Mouse (Mus musculus) forebrain, embryonic 12.5 days (tissue): Measurements from ENCODE around the gene C1rl. TPM values are rescaled to one million over a fixed set of nuclear protein-coding genes. Genes with fewer than 3 reads are reported as not detected.

ENCODE experiments used
- ATAC-seq: fragments of 200-750 bp; cut with Nextera tagmentation; 2 replicates; pipeline ENCODE4 v1.8.0; 2017; ENCODE audit warnings: moderate TSS enrichment; ENCODE audit not compliant: low FRiP score
- H3K27ac ChIP-seq: fragments of 300-500 bp; sonication (generic); 2 replicates; pipeline ENCODE4 v1.5.1; 2016; ENCODE audit warnings: mild to moderate bottlenecking
- H3K27me3 ChIP-seq: fragments of 300-500 bp; sonication (generic); 2 replicates; pipeline ENCODE4 v1.6.1; 2016; ENCODE audit warnings: mild to moderate bottlenecking
- H3K36me3 ChIP-seq: fragments of 300-500 bp; sonication (generic); replicated peaks from 2 replicates; pipeline ENCODE4 v1.6.1; 2016; ENCODE audit warnings: mild to moderate bottlenecking
- H3K4me1 ChIP-seq: fragments of 300-500 bp; sonication (generic); 2 replicates; pipeline ENCODE4 v1.6.1; 2016
- H3K4me2 ChIP-seq: fragments of 300-500 bp; sonication (generic); 2 replicates; pipeline ENCODE4 v1.6.1; 2016; ENCODE audit warnings: mild to moderate bottlenecking, moderate library complexity
- H3K4me3 ChIP-seq: fragments of 300-500 bp; sonication (generic); replicated peaks from 2 replicates; pipeline ENCODE4 v1.5.1; 2016; ENCODE audit warnings: mild to moderate bottlenecking
- H3K9ac ChIP-seq: fragments of 300-500 bp; sonication (generic); 2 replicates; pipeline ENCODE4 v1.6.1; 2016; ENCODE audit warnings: mild to moderate bottlenecking
- H3K9me3 ChIP-seq: fragments of 300-500 bp; sonication (generic); 2 replicates; pipeline ENCODE4 v1.6.1; 2016
- WGBS: fragments of 180-500 bp; shearing (Covaris S2); methylation state at CpG from one replicate; pipeline ENCODE4 v1.1.7; 2016; 5-methylcytosine and 5-hydroxymethylcytosine counted together
- polyA plus RNA-seq: library from polyadenylated mRNA; unstranded; fragments of >200 nt; fragmentation: Nextera tagmentation; extraction: Ambion mirVana; gene quantifications from 2 replicates; pipeline ENCODE4 v1.2.1, GENCODE M21; 2016

The C1rl gene
- 0.10 TPM in 1 of 2 replicates, not detected in the other for polyA plus RNA-seq

DNA sequence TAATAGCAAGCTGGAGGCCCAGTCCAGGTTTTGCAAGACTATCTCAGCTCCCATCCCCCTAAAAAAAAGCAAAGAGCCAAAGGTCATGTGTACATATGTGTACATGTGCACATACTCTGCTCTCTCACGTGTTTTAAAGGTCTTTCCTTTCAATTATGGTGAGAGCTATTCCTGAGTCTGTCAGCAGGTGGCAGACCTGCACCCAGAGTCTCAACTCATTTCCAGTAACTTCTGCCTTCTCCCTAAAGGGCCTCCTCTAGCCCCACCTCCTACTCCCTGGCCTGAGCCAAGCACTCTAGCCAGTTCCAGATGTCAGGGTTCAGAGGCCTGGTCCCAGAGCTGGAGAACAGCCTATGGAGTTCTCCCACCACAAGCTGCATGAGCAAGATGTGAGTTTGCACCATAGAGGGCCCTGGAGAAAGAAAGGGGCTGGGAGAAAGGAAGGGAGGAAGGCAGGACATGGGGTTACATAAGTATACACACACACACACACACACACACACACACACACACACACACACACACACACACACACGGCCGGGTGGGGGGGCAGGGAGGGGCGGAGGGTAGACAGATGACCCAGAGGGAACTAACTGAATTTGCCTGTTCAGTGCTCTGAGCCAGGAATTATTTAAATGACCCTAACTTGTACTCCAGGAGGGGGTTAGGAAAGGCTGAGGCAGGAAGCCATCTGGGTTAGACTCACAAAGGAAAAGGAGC is at the start of gene C1rl:
Gene C1rl (plus strand): TSS at position 272 of the 720 bp plus-strand sequence.
- no peak within 1 kb of the TSS for H3K27ac ChIP-seq
- WGBS, result 39% methylated on average over 2 of the region's 4 CpGs
- H3K9me3 ChIP-seq, result no peaks in the 10 kb centered on the region

DNA sequence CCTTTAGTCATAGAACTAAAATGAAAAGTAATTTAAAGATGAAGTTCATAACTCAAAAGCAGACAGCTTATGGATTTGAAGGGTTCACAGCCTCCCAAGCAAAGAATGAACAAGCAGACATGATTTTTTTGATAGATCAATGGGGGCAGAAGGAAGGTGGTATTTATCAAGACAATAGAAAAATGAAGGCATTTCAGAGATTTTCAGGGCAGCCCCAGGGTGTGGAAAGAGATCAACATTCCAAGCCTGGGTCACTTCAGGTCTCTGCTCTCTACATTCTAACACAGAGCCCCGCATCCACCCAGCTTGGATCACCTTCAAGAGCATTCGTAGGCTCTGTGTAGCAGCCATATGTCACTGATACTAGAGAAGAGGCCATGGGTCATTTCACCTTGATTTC is 49.6 kb upstream of the C1rl start:
- H3K4me3 ChIP-seq, result no peak overlapping the region
- H3K4me2 ChIP-seq, result no peak overlapping the region
- no peak for ATAC-seq
- H3K27ac ChIP-seq, result no peak overlapping the region
- 0 out of 2 replicates have a peak, but pooled peaks cover 2% of the 10 kb centered on the region for H3K36me3 ChIP-seq
- H3K27me3 ChIP-seq, result no peaks in the 10 kb centered on the region
- no peaks in the 10 kb centered on the region for H3K4me1 ChIP-seq
- no peaks in the 10 kb centered on the region for H3K9me3 ChIP-seq
- 85% methylated on average over 2 of the region's 2 CpGs for WGBS
- no peak overlapping the region for H3K9ac ChIP-seq

More for the DNA sequence above, at the start of gene C1rl:
- peak; percentile 71 for ATAC-seq
- H3K27me3 ChIP-seq, result no peaks in the 10 kb centered on the region
- H3K4me3 ChIP-seq, result no peak within 1 kb of the TSS
- H3K4me2 ChIP-seq, result no peak within 1 kb of the TSS
- no peaks in the 10 kb centered on the region for H3K4me1 ChIP-seq
- no peaks in the 10 kb centered on the region for H3K36me3 ChIP-seq
- H3K9ac ChIP-seq, result no peak within 1 kb of the TSS

DNA sequence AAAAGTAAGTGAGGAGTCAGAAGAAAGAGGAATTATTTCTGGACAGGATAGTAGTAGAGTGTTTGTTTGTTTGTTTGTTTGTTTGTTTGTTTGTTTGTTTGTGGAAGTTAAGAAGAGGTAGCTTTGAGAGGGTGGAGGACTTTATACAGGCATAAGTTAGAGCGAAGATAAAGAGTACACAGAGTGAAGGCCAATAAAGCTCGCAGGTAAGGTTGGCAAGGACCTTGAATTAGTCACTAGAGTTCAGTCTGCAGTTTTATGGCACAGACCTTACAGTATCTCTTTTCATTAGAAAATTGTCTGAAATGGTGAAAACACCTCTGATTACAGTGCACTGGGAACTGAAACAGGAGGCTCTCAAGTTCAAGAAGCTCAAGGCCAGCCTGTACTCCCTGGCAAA is 46.9 kb upstream of the C1rl start:
- peaks cover 6% of the 10 kb centered on the region; the same call in 1 of the 2 replicates for H3K36me3 ChIP-seq
- no peak overlapping the region for H3K4me3 ChIP-seq
- H3K9ac ChIP-seq, result no peak overlapping the region
- WGBS, result 92% methylated on average over 2 of the region's 2 CpGs
- no peak overlapping the region for H3K4me2 ChIP-seq
- H3K4me1 ChIP-seq, result no peaks in the 10 kb centered on the region
- ATAC-seq, result no peak
- no peaks in the 10 kb centered on the region for H3K9me3 ChIP-seq
- no peaks in the 10 kb centered on the region for H3K27me3 ChIP-seq
- H3K27ac ChIP-seq, result no peak overlapping the region

DNA sequence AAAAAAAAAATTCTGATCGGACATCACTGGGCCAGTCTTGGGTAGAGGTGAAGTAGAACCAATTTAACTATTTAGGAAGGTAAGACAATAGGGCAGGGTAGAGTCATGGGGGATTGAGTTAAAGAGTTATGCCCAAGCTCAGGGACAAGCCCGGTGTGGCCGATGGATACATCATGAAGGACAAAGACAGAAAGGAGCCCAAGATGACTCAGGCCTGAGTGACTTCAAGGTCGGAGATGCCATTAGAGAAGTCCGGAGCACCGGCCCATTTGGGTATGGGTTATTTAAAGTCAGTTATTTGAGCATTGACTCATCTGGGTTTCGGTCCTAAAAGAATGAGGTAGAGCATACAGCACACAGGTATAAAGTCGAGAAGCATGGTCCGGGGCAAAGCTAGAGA is 46.5 kb upstream of the C1rl start:
- no peak overlapping the region for H3K4me2 ChIP-seq
- ATAC-seq, result no peak
- H3K9me3 ChIP-seq, result no peaks in the 10 kb centered on the region
- H3K4me3 ChIP-seq, result no peak overlapping the region
- no peak overlapping the region for H3K27ac ChIP-seq
- 93% methylated on average over 9 of the region's 9 CpGs for WGBS
- H3K27me3 ChIP-seq, result no peaks in the 10 kb centered on the region
- H3K4me1 ChIP-seq, result no peaks in the 10 kb centered on the region
- H3K9ac ChIP-seq, result no peak overlapping the region
- H3K36me3 ChIP-seq, result peaks cover 6% of the 10 kb centered on the region; the same call in 1 of the 2 replicates

DNA sequence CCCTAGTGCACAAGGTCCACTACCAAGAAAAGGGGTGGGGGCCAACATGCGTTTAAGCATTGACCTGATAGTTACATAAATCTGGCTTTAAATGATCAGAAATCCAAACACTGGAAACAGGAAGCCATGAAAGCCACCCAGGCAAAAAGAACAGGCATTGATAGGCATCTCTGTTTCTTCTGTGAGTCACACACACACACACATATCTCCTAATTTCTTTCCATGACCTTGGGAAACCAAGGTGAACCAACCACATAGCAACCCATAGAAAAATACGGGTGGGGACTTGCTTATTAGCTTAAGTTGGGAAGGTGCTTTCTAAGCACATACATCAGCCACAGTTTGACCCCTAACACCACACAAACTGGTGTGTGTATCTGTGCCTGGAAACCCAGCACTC is 45.6 kb upstream of the C1rl start:
- Histone ChIP-seq H3K9ac (no peak overlapping the region), H3K36me3 (peaks cover 6% of the 10 kb centered on the region; the same call in 1 of the 2 replicates), H3K27ac (no peak overlapping the region), H3K4me2 (no peak overlapping the region), H3K27me3 (no peaks in the 10 kb centered on the region), H3K9me3 (no peaks in the 10 kb centered on the region), H3K4me1 (no peaks in the 10 kb centered on the region), H3K4me3 (no peak overlapping the region)
- ATAC-seq, result no peak
- WGBS, result 86% methylated on average over 2 of the region's 2 CpGs

DNA sequence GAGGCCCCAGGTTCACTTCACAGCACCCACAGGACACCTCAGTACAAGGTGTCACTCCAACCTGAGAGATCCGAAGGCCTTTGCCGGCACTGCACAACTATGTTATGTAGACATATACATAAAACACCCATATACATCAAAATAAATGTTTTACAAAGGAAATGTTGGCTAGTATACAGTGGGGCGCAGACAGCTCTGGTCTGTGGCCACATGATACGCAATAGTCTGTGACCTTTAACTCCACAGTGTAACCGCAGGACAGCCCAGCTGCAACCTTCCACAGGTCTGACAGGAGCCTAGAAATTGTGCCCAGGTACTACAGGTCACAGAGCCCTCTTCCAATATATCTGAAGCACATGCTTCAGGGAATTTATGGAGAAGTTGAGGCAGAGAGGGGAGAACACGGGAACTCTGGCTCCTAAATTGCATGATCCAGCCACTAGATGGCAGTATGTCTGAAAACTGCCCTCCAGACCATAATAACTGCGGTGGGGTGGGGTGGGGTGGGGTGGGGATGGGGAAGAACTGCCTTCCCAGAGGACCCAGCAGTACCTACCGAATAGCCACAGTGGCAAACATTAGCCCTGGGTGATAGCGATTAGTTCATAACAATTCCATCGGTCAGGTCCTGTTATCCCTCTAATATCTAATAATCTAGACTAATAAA is 44.6 kb upstream of the C1rl start:
- Histone ChIP-seq H3K27ac (no peak overlapping the region), H3K9ac (no peak overlapping the region), H3K4me2 (no peak overlapping the region), H3K4me3 (no peak overlapping the region), H3K36me3 (peaks cover 6% of the 10 kb centered on the region; the same call in 1 of the 2 replicates), H3K4me1 (no peaks in the 10 kb centered on the region), H3K27me3 (no peaks in the 10 kb centered on the region), H3K9me3 (no peaks in the 10 kb centered on the region)
- ATAC-seq, result no peak
- WGBS, result 76% methylated on average over 10 of the region's 10 CpGs

DNA sequence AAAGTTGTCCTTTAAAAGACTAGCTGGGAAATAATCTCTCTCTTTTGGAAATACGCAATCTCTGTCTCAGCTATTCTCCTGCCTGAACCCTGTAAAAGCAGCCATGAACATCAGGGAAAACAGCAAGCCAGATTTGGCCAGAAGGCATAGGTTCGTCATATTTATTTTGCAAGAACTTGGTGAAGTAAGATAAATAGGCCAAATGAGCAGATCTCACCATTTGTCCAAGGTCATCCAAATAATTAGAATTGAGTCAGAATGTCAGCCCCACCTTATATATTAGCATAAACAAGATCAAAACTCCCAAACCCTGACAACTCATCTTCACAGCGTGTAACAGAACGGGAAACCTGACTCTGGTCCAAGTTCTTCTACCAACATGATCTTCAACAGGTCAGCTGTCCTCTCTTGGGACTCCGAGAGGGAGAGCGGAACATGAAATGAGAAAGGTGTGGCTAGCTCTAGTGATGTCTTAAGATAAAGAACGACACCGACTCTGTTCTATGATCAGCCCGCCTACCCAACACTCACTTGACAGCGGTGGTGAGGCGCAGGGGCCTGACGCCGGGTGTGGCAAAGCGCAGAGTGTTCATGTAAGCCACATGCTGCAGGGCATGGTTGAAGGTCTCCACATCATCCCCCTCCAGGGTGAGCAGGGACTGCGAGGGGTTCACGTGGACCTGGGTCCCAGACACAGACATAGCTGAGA is 43.8 kb upstream of the C1rl start:
- ATAC-seq, result no peak

DNA sequence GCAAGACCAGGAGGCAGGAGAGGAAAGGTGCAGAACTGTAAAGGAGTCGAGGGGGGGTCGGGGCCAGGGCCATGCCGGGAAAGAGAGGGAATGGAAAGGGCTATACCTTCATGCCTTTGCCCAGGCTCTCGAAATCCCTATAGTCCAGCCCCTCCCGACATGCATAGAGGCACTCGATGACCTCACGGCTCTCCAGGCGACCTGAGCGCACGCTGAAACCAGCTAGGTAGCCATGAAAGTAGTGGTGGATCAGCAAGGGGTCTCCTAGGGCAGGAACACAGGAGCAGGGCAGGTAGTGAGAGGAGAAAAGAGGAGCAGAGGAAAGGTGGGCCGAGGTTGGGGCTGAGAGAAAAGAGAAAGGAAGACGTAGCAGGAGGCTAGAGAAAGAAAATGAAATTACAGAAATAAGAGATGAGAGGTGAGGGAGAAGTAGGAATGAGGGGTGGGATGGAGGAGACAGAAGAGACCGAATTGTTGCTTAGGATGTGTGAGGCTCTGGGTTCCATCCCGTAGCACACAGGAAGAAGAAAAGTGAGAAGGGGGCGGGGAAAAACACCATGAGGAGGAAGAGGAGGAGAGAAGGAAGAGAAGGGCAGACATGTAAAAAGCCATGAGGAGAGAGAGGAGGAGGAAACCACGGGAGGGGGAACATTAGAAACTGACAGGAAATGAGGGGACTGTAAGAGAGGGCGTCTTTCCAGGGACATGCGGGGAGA is 43.1 kb upstream of the C1rl start:
- Histone ChIP-seq H3K9ac (no peak overlapping the region), H3K4me1 (no peaks in the 10 kb centered on the region), H3K27ac (no peak overlapping the region), H3K4me2 (no peak overlapping the region), H3K27me3 (no peaks in the 10 kb centered on the region), H3K9me3 (no peaks in the 10 kb centered on the region), H3K4me3 (no peak overlapping the region), H3K36me3 (peaks cover 6% of the 10 kb centered on the region; the same call in 1 of the 2 replicates)
- WGBS, result 89% methylated on average over 18 of the region's 18 CpGs
- ATAC-seq, result no peak

More for the DNA sequence above, 43.8 kb upstream of the C1rl start:
- Histone ChIP-seq H3K27me3 (no peaks in the 10 kb centered on the region), H3K36me3 (peaks cover 6% of the 10 kb centered on the region; the same call in 1 of the 2 replicates), H3K27ac (no peak overlapping the region), H3K4me1 (no peaks in the 10 kb centered on the region), H3K4me2 (no peak overlapping the region), H3K9me3 (no peaks in the 10 kb centered on the region), H3K4me3 (no peak overlapping the region), H3K9ac (no peak overlapping the region)
- WGBS, result 93% methylated on average over 16 of the region's 16 CpGs

DNA sequence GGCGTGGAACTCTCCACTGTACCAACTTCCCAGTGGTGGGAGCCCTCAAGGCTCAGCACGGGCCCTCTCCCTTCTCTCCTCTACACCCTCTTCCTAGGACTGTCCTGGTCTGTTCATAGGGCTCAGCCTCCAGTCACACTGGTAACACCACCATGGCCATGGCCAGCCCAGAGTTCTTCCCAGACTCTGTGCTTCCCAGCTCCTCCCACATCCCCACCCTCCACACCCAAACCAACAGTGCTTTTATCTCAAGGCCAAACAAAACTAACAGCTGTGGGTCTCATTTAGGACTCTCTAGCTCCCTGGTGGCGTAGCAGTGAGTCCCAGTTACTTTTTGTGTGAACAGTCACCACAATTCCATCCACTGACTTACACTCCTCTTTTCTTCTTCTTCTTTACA is 40.9 kb upstream of the C1rl start:
- Histone ChIP-seq H3K36me3 (peaks cover 6% of the 10 kb centered on the region; the same call in 1 of the 2 replicates), H3K4me2 (no peak overlapping the region), H3K4me1 (no peaks in the 10 kb centered on the region), H3K9me3 (no peaks in the 10 kb centered on the region), H3K4me3 (no peak overlapping the region), H3K27me3 (no peaks in the 10 kb centered on the region), H3K9ac (no peak overlapping the region), H3K27ac (no peak overlapping the region)
- no peak for ATAC-seq
- 71% methylated on average over 3 of the region's 3 CpGs for WGBS

DNA sequence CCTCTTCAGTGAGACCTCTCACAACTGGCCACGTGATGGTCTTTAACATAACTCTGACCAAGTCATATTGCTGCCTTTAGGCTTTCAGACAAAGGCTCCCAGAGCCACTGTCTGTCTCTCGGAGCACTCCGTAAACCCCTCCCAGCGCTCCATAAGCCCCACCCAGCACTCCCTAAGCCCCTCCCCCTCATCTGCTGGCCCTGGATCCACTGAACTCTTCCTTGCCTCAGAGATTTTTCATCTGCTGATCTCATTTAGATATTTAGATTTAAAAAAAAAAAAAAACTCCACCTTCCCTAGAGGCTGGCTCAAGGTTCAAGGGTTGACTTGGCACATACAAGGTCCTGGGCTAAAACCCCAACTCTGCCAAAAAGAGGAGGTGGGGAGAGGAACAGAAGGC is 39.2 kb upstream of the C1rl start:
- Histone ChIP-seq H3K4me2 (no peak overlapping the region), H3K9me3 (no peaks in the 10 kb centered on the region), H3K4me1 (no peaks in the 10 kb centered on the region), H3K9ac (no peak overlapping the region), H3K27ac (no peak overlapping the region), H3K27me3 (no peaks in the 10 kb centered on the region), H3K36me3 (peaks cover 10% of the 10 kb centered on the region), H3K4me3 (no peak overlapping the region)
- WGBS, result 56% methylated on average over 4 of the region's 4 CpGs
- no peak for ATAC-seq

DNA sequence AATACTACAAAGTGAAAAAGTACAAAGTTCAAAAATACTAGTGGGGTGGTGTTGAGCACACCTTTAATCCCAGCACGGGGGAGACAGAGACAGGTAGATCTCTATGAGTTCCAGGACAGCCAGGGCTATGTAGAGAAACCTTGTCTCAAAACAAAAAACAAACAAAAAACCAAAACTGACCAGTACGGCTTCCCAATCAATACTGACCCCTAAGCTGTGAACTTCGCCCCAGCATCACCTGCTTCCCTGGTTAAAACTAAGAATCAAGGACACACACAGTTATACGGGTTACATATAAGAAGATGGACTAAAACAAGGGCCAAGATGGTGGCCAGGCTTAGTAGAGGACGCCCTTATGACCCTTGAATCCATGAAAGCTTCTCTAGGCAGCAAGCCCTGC is 36.7 kb upstream of the C1rl start:
- H3K4me2 ChIP-seq, result no peak overlapping the region
- no peaks in the 10 kb centered on the region for H3K9me3 ChIP-seq
- no peak for ATAC-seq
- H3K4me3 ChIP-seq, result no peak overlapping the region
- peaks cover 6% of the 10 kb centered on the region for H3K36me3 ChIP-seq
- 93% methylated on average over 5 of the region's 5 CpGs for WGBS
- no peaks in the 10 kb centered on the region for H3K27me3 ChIP-seq
- H3K4me1 ChIP-seq, result no peaks in the 10 kb centered on the region
- H3K9ac ChIP-seq, result no peak overlapping the region
- no peak overlapping the region for H3K27ac ChIP-seq

DNA sequence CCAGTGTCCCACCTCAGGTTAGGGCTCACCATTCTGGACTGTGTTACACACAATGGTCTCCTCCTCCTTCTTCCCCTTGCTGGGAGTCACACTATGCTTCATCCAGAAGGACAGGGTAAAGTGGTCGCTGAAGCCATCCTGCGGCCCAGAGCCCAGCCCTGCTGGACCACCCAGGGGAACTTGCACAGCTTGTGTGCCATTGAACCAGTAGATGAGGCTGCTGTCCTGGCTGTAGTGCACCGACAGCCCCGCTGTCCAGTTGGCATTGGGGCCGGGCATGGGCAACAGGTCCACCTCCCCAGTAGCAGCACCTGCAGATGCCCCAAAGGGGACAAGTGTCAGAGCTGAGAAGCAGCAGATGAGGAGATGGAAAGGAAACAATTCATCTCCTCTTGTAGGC is 35.1 kb upstream of the C1rl start:
- 83% methylated on average over 5 of the region's 5 CpGs for WGBS
- no peak for ATAC-seq

More for the DNA sequence above, 35.1 kb upstream of the C1rl start:
- Histone ChIP-seq H3K4me1 (no peaks in the 10 kb centered on the region), H3K36me3 (peaks cover 6% of the 10 kb centered on the region), H3K4me2 (no peak overlapping the region), H3K9ac (no peak overlapping the region), H3K4me3 (no peak overlapping the region), H3K9me3 (no peaks in the 10 kb centered on the region), H3K27me3 (no peaks in the 10 kb centered on the region), H3K27ac (no peak overlapping the region)
